Mouse (Mus musculus) megakaryocyte, embryonic 14.5 days (primary cell): ENCODE results near the gene Gpr157. TPM values are rescaled to one million over a fixed set of nuclear protein-coding genes. Genes with fewer than 3 reads are reported as not detected.

Experiments
- H3K27me3 ChIP-seq: replicated peaks from 2 replicates; pipeline ENCODE3; 2012; ENCODE audit warnings: inconsistent platforms
- H3K36me3 ChIP-seq: replicated peaks from 2 replicates; pipeline ENCODE3; 2012; ENCODE audit warnings: low read length, inconsistent platforms, mixed read lengths
- H3K4me1 ChIP-seq: 2 replicates; pipeline ENCODE4 v1.6.1; 2012; ENCODE audit warnings: inconsistent platforms
- H3K4me3 ChIP-seq: replicated peaks from 2 replicates; pipeline ENCODE3; 2012; ENCODE audit warnings: moderate library complexity, mild to moderate bottlenecking, inconsistent platforms
- H3K9me3 ChIP-seq: 2 replicates; pipeline ENCODE4 v1.6.1; 2012; ENCODE audit warnings: inconsistent platforms
- FLI1 ChIP-seq: IDR thresholded peaks from 2 replicates; pipeline ENCODE4 v1.6.1; 2012; ENCODE audit warnings: low read length, inconsistent platforms, mixed read lengths
- GATA1 ChIP-seq: IDR thresholded peaks from 3 replicates; pipeline ENCODE4 v1.6.1; 2012; ENCODE audit warnings: mixed read lengths, low read length, inconsistent platforms, borderline replicate concordance
- polyA plus RNA-seq: library from polyadenylated mRNA; stranded (reverse); fragments of >175 nt; gene quantifications from 2 replicates; pipeline ENCODE4 v1.2.3, GENCODE M21; 2012; ENCODE audit warnings: low replicate concordance; ENCODE audit not compliant: insufficient read depth

Gene Gpr157
- polyA plus RNA-seq, 1 experiment = 1.1 TPM

DNA sequence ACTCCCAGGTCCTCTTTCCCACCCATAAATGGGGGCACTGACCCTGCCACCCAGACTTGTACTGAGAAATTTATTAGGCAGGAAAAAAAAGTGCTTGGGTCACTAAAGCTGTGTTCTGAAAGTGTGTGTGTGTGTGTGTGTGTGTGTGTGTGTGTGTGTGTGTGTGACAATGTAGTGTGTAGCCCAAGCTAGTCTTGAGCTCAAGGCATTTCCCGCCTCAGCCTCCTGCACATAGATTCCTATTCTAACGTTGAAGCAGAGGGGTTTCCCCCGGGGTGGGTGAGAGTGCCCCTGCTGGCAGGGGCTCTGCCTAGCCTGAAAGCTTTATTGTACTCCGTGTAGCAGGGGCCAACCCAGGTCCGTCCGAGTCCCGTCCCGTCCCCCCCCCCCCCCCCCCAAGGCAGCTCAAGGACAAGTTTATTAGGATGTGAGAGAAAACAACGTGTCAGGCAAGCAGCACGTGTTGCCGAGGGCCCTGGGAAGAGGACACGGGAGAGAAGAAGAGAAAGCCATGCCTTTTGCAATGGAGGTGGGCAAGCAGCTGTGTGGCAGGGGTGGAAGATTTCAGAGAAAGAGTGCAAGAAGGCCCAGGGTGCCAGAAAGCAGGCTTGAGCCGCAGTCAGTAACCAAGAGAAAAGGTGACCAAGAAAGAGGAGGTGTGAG is 37.5 kb upstream of the Gpr157 start:
- Histone ChIP-seq H3K36me3 (peaks cover 37% of the 10 kb centered on the region), H3K27me3 (peaks cover 78% of the 10 kb centered on the region), H3K4me3 (peak overlapping the region; percentile 95), H3K9me3 (no peaks in the 10 kb centered on the region), H3K4me1 (peaks cover 63% of the 10 kb centered on the region)
- TF ChIP-seq FLI1 (no peak), GATA1 (no peak)

DNA sequence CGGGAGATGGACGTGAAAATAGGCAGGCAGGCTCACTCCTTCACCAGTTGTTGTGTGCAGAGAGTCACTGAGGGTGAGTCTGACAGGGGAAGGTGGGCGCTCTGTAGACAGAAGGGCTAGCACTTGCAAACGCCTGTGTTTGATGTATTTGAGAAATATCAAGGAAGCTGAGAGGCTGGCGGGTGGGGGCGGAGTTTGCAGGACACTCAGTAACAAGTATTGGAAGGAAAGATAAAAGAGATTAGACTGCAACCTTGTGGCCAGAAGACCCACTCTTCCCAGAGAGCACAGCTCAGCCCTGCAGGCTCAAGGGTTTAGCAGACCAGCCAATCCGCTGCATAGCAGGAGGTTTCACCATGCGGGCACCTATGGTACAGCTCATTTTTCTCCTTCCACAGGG is 35.7 kb upstream of the Gpr157 start:
- Histone ChIP-seq H3K36me3 (peaks cover 52% of the 10 kb centered on the region), H3K4me3 (peak overlapping the region; percentile 76), H3K9me3 (no peaks in the 10 kb centered on the region), H3K27me3 (peaks cover 66% of the 10 kb centered on the region), H3K4me1 (peaks cover 73% of the 10 kb centered on the region)
- TF ChIP-seq FLI1 (no peak), GATA1 (no peak)

DNA sequence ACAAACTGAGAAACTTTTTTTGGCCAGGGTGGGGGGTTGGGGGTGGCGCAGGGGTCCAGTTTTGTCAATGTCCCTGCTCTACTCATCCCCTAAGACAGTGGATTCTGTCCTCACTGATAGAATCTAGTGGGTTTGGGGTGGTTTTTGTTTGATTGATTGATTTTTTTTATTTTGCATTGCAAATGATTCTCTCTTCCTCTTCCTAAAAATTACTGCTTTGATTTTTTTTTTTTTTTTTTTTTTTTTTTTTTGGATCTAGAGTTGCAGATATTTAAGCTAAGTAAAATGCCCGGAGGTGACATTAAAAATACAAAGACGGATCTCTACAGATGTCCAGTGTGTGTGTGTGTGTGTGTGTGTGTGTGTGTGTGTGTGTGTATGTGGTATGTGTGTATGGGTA is 34.8 kb upstream of the Gpr157 start:
- H3K27me3 ChIP-seq = peaks cover 63% of the 10 kb centered on the region
- H3K9me3 ChIP-seq = peaks cover 3% of the 10 kb centered on the region; the same call in 1 of the 2 replicates
- H3K4me3 ChIP-seq = no peak overlapping the region
- H3K36me3 ChIP-seq = peaks cover 61% of the 10 kb centered on the region
- TF ChIP-seq FLI1 = no peak
- TF ChIP-seq GATA1 = no peak
- peaks cover 77% of the 10 kb centered on the region for H3K4me1 ChIP-seq

DNA sequence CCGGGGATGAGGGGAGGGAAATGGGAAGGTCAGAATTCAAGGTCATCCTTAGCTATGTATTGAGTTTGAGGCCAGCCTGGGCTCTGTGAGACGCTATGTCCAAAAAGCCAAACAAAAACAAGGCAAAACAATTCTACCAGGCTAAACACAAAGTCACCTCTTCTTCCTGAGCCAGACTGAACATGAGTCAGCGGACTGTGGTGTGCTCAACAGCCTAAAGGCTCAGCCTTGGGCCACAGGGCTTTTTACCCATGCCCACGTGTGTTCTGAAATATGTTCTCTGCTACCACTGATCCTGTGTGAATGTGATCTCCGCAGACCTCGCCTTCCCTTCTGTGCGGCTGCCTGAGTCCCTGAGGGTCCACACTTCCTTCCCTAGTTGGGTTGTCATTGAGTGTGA is 31.0 kb upstream of the Gpr157 start:
- Histone ChIP-seq H3K4me3 (peak overlapping the region; percentile 80), H3K27me3 (peaks cover 30% of the 10 kb centered on the region), H3K4me1 (peaks cover 71% of the 10 kb centered on the region), H3K9me3 (peaks cover 4% of the 10 kb centered on the region; the same call in 1 of the 2 replicates), H3K36me3 (peaks cover 80% of the 10 kb centered on the region)
- no peak for TF ChIP-seq GATA1
- no peak for TF ChIP-seq FLI1

DNA sequence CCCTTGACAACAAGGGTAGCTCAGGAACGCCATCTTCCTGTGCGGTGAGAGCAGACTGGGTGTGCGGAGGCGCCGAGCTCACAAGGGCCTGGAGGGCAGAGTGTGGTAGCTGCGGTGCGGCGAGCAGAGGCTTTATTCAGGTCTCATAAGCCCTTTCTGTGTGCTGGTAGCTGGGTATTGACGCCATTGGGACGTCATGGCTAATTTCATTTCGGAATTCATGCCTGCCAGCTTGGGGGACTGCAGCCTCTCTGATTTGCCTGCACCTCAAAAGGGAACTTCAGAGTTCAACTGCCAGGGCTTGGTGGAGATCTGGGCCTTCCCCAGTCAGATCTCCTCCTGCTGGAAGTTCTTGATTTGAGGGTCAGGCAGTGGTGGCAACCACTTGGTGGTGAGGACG is 29.4 kb upstream of the Gpr157 start:
- no peak for TF ChIP-seq GATA1
- no peak for TF ChIP-seq FLI1
- Histone ChIP-seq H3K27me3 (peaks cover 29% of the 10 kb centered on the region), H3K9me3 (peaks cover 4% of the 10 kb centered on the region; the same call in 1 of the 2 replicates), H3K36me3 (peaks cover 86% of the 10 kb centered on the region), H3K4me3 (no peak overlapping the region), H3K4me1 (peaks cover 77% of the 10 kb centered on the region)

DNA sequence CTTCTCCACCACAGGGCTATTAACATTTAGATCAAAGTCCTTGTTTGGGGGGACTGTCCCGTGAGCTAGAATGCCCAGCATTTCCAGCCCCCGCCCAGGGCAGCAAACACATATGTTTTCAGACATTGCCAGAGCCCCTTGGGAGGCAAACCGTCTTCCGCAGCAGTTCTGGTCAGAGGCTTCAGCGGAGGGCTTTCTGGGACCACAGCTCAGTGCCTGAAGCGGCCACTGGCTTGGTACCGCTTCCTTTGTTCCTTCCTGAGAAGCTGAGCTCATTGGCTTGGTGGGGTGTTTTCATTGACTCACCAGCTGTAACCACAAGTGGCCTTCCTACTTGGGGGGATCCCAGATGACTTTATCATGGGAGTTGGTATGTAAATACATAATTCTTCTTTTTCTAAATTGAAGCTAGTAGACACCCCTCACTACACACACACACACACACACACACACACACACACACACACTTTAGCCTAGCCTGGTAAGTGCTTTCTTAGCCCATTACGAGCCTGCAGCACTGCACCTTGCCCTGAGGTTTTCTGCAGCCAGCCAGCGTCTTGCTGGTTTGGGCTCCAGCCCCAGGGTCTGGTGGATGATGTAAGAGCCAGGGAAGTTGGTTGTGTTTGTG is 27.2 kb upstream of the Gpr157 start:
- peaks cover 82% of the 10 kb centered on the region for H3K36me3 ChIP-seq

DNA sequence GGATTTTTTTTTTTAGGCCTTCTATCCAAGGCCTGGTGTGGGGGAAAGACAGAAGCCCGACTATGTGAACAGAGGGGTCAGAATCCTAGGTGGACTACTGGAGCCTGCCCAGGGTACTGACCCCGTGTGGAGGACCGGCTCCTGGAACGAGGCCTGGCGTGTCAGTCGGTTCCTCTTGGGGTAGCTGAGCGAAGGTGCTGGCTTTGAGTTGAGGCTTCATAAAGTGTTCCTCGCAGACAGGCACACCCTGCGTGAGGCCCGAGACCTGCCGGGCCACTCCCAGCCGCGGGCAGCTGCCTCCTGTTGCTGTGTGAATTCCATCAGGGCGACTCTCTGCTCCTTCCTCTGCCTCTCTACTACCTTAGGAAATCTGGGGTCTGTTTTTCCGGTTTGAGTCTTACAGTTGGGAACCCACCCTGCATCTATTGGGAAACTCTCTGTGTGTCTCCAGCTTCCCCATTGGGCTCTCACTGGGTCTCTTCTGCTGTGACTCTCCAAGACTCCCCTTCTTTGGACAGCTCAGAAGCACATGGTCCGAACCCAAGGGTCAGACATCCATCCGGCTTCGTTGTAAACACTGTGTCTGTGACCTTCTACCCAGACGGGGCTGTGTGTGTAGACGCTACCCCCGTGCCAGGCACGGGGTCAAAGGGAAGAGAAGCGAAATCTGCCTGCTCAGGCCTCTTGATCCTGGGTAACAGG is 26.5 kb upstream of the Gpr157 start:
- Histone ChIP-seq H3K36me3 (peaks cover 83% of the 10 kb centered on the region), H3K4me3 (peak overlapping the region; percentile 40), H3K4me1 (peaks cover 69% of the 10 kb centered on the region), H3K27me3 (peaks cover 16% of the 10 kb centered on the region), H3K9me3 (peaks cover 8% of the 10 kb centered on the region; the same call in 1 of the 2 replicates)
- TF ChIP-seq FLI1 = no peak
- TF ChIP-seq GATA1 = no peak

More for the DNA sequence above, 27.2 kb upstream of the Gpr157 start:
- TF ChIP-seq FLI1 (no peak), GATA1 (no peak)
- Histone ChIP-seq H3K4me3 (peak overlapping the region; percentile 74), H3K27me3 (peaks cover 20% of the 10 kb centered on the region), H3K9me3 (peaks cover 4% of the 10 kb centered on the region; the same call in 1 of the 2 replicates), H3K4me1 (peaks cover 70% of the 10 kb centered on the region)

DNA sequence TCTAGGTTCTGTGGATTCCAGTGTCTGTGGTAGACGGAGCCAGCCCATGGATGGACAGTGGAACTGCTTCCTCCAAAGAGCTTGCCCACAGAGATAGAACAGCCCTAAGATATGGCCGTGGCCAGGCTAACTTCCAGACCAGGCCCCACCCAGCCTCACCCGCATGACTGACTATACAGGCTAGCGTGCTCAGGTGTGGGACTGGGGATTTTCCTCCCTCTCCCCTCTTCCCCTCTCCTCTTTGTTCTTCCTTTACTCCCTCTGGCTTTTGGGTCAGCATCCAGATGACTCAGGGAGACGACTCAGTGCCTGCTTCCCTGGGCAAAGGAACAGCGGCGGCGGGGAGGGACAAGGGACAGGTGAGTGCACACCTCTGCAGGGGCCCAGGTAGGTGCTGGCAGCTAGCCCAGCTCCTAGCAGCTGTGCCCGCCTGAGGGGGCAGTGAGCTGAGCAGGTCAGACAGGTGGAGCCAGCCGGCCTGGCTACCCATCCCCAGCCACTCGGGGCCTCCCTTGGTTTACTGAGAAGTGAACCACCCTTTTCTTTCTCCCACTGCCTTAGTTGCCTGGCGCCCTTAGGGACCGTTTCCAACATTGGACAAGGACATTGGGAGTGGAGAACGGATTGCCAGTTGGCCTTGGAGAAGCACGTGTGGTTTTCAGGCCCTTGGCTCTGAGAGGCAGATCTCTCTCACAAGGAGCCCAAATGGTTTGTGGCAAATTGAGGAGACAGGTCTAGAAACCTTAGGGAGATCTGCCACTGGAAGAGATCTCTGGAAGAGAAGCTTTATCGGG is 25.5 kb upstream of the Gpr157 start:
- H3K4me3 ChIP-seq = peak overlapping the region; percentile 62
- peaks cover 8% of the 10 kb centered on the region; the same call in 1 of the 2 replicates for H3K9me3 ChIP-seq
- no peak for TF ChIP-seq GATA1
- TF ChIP-seq FLI1 = no peak
- peaks cover 16% of the 10 kb centered on the region for H3K27me3 ChIP-seq
- H3K4me1 ChIP-seq = peaks cover 65% of the 10 kb centered on the region
- H3K36me3 ChIP-seq = peaks cover 82% of the 10 kb centered on the region

DNA sequence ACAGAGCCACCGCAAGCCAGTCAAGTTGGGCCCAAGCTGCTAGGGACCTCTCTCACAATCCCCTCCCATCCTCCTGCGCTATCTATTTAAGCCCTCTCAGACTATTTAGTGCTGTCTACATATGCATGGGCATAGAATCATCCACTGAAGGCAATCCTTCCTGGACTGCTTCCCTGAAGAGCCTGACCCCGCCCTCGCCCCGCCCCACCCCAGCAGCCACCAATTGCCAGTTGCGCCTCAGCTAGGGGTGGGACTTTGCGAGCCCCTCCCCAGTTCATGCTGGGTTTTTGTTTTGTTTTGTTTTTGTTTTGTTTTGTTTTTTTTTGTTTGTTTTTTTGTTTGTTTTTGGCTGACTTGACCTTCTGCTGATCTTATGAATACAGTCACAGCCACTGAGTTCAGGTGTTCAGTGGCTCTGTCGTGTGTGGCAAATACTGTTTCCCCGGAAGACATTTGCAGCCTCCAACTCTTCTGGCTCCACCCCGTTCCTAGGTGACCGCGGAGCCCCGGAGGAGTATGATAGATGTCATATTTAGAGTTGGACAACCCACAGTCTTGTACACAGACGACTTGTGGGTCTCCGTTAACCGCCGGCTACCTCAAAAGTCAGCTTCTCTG is 20.4 kb upstream of the Gpr157 start:
- Histone ChIP-seq H3K9me3 (peaks cover 4% of the 10 kb centered on the region; the same call in 1 of the 2 replicates), H3K27me3 (peaks cover 29% of the 10 kb centered on the region), H3K36me3 (peaks cover 74% of the 10 kb centered on the region), H3K4me1 (peaks cover 40% of the 10 kb centered on the region), H3K4me3 (peak overlapping the region; percentile 59)
- TF ChIP-seq GATA1 (no peak), FLI1 (no peak)
